Mouse (Mus musculus): ENCODE results near the gene Nelfb. TPM values are rescaled to one million over a fixed set of nuclear protein-coding genes. Genes with fewer than 3 reads are reported as not detected.

Gene Nelfb
- polyA plus RNA-seq, 1 experiment from 2014 or later = 102 TPM

GRCm38 (mm10) chr2:25180973-25181890 lies 30.1 kb downstream of the Nelfb start:
- peak overlapping the region; percentile 88 for H3K27ac ChIP-seq (ENCODE audit: low read length)
- peak overlapping the region; percentile 52 for H3K4me3 ChIP-seq (ENCODE audit: low read depth, low read length)
- no peaks in the 10 kb centered on the region for H3K9me3 ChIP-seq (ENCODE audit: control insufficient read depth, low read depth, low read length)
- peak overlapping the region; percentile 84 for H3K4me2 ChIP-seq (replicated peaks; ENCODE audit: low read depth, low read length)
- no peaks in the 10 kb centered on the region for H3K36me3 ChIP-seq (ENCODE audit: control insufficient read depth, insufficient read depth, low read length)
- whole genome bisulfite sequencing = under 1% methylated on average over 96 of the region's 100 CpGs
- ATAC-seq (ENCODE audit: insufficient number of reproducible peaks, insufficient read depth, low FRiP score, low read depth) = peak; percentile 34
- peak overlapping the region; percentile 46 for H3K9ac ChIP-seq (replicated peaks; ENCODE audit: low read depth, low read length)
- H3K4me1 ChIP-seq (ENCODE audit: control insufficient read depth, insufficient read depth, low read length) = peaks cover 27% of the 10 kb centered on the region
- H3K27me3 ChIP-seq (ENCODE audit: control insufficient read depth, insufficient read depth, low read length) = peaks cover 16% of the 10 kb centered on the region

DNA sequence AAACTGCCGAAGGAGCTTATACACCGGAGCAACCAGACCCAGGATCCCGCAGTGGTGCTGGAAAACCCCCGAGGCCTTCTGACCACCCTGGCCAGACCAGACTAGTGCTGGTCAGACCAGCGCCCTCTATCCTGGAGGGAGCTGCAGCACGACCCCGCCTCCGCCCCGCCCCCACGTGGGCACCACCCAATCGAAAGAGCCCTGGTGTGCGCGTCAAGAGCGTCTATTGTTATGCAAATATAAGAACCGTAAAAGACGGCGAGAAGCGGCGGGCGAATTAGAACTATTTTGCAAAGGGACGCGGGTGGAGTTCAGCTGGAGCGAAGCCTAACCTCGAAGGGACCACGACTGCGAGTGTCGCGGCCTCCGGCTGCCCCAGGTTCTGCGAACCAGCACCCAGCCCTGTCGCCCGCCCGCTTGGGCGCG lies 30.8 kb downstream of the Nelfb start, which contains the start of gene Nrarp:
TSS of gene Nrarp (plus strand) at position 281 of the 426 bp plus-strand sequence.
- no peaks in the 10 kb centered on the region for H3K9me3 ChIP-seq (ENCODE audit: control insufficient read depth, low read depth, low read length)
- H3K9ac ChIP-seq (replicated peaks; ENCODE audit: low read depth, low read length) = peak within 1 kb of the TSS; percentile 46
- peak within 1 kb of the TSS; percentile 52 for H3K4me3 ChIP-seq (ENCODE audit: low read depth, low read length)
- no peaks in the 10 kb centered on the region for H3K36me3 ChIP-seq (ENCODE audit: control insufficient read depth, insufficient read depth, low read length)
- ATAC-seq (ENCODE audit: insufficient number of reproducible peaks, insufficient read depth, low FRiP score, low read depth) = peak; percentile 91
- peak within 1 kb of the TSS; percentile 88 for H3K27ac ChIP-seq (ENCODE audit: low read length)
- H3K4me1 ChIP-seq (ENCODE audit: control insufficient read depth, insufficient read depth, low read length) = peaks cover 27% of the 10 kb centered on the region
- peak within 1 kb of the TSS; percentile 84 for H3K4me2 ChIP-seq (replicated peaks; ENCODE audit: low read depth, low read length)
- H3K27me3 ChIP-seq (ENCODE audit: control insufficient read depth, insufficient read depth, low read length) = peaks cover 16% of the 10 kb centered on the region
- under 1% methylated on average over 35 of the region's 35 CpGs for WGBS

GRCm38 (mm10) chr2:25179566-25180217 lies 31.6 kb downstream of the Nelfb start:
- ATAC-seq (ENCODE audit: insufficient number of reproducible peaks, insufficient read depth, low FRiP score, low read depth) = no peak
- 38% methylated on average over 15 of the region's 15 CpGs for WGBS
- H3K4me1 ChIP-seq (ENCODE audit: control insufficient read depth, insufficient read depth, low read length) = peaks cover 29% of the 10 kb centered on the region

DNA sequence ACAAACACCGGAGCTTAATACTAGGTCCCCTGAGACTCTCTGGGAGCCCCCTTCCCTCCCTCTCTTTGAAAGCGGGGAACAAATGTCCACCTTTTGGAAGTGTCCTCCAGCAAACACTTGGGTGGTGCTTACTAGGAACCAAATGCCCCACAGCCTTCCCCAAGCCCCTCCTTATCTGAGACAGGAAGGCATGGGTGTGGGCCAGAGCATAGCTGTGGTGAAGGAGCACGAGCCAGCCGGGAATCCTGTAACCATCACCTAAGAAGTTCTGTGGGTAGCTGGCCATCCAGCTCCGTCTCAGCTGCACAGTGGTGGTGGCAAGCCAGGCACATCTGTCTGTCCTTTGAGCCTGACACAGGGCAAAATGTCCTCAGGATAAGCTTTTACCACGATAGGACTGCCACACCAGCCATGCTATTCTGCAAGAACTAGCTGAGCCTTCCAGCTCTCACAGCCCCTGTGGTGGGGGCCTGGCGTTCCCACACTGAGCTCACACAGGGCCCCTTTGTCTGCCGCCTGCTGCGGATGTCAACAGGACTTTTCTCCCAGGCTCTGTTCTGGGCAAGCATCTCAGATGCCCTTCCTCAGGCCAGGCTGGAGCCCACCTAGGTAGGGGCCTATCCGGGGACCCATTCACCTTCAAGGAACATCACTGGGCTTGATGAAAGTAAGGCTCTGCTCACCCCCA lies 32.9 kb downstream of the Nelfb start:
- Histone ChIP-seq H3K36me3 (ENCODE audit: control insufficient read depth, insufficient read depth, low read length) (no peaks in the 10 kb centered on the region), H3K4me1 (ENCODE audit: control insufficient read depth, insufficient read depth, low read length) (peaks cover 29% of the 10 kb centered on the region), H3K4me3 (ENCODE audit: low read depth, low read length) (no peak overlapping the region), H3K9ac (replicated peaks; ENCODE audit: low read depth, low read length) (no peak overlapping the region), H3K27ac (ENCODE audit: low read length) (peak overlapping the region; percentile 27; the same call in 1 of the 2 replicates), H3K27me3 (ENCODE audit: control insufficient read depth, insufficient read depth, low read length) (peaks cover 7% of the 10 kb centered on the region), H3K9me3 (ENCODE audit: control insufficient read depth, low read depth, low read length) (no peaks in the 10 kb centered on the region), H3K4me2 (replicated peaks; ENCODE audit: low read depth, low read length) (no peak overlapping the region)
- no peak for ATAC-seq (ENCODE audit: insufficient number of reproducible peaks, insufficient read depth, low FRiP score, low read depth)
- WGBS = 28% methylated on average over 10 of the region's 10 CpGs

More at GRCm38 (mm10) chr2:25179566-25180217, 31.6 kb downstream of the Nelfb start:
- H3K9me3 ChIP-seq (ENCODE audit: control insufficient read depth, low read depth, low read length) = no peaks in the 10 kb centered on the region
- no peaks in the 10 kb centered on the region for H3K36me3 ChIP-seq (ENCODE audit: control insufficient read depth, insufficient read depth, low read length)
- H3K9ac ChIP-seq (replicated peaks; ENCODE audit: low read depth, low read length) = no peak overlapping the region
- H3K27ac ChIP-seq (ENCODE audit: low read length) = no peak overlapping the region
- peak overlapping the region; percentile 52; the same call in 1 of the 2 replicates for H3K4me3 ChIP-seq (ENCODE audit: low read depth, low read length)
- H3K4me2 ChIP-seq (replicated peaks; ENCODE audit: low read depth, low read length) = peak overlapping the region; percentile 84
- peaks cover 12% of the 10 kb centered on the region for H3K27me3 ChIP-seq (ENCODE audit: control insufficient read depth, insufficient read depth, low read length)

DNA sequence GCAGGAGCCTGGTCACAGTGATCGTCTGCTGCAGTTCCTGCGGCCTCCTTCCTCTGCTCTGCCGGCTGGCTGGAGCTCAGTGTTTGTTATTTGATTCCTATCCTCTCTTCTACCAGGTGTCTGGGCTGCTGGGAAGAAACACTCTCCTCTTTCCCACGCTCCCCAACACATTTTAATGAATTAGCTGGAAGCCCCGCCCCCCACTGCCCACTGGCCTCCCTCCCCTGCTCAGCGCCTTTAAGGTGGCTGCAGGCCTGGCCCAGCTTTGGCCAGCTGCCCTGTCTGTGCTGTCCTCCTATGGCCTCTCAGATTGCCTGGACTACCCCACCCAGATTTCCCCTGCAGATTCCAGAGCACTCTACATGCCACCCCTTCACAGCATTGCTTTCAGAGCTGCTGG lies 33.6 kb downstream of the Nelfb start:
- WGBS = 5% methylated on average over 6 of the region's 6 CpGs
- H3K27me3 ChIP-seq (ENCODE audit: control insufficient read depth, insufficient read depth, low read length) = peaks cover 7% of the 10 kb centered on the region
- no peak overlapping the region for H3K4me3 ChIP-seq (ENCODE audit: low read depth, low read length)
- H3K4me2 ChIP-seq (replicated peaks; ENCODE audit: low read depth, low read length) = no peak overlapping the region
- H3K9ac ChIP-seq (replicated peaks; ENCODE audit: low read depth, low read length) = no peak overlapping the region
- no peak for ATAC-seq (ENCODE audit: insufficient number of reproducible peaks, insufficient read depth, low FRiP score, low read depth)
- no peaks in the 10 kb centered on the region for H3K9me3 ChIP-seq (ENCODE audit: control insufficient read depth, low read depth, low read length)
- H3K4me1 ChIP-seq (ENCODE audit: control insufficient read depth, insufficient read depth, low read length) = peaks cover 34% of the 10 kb centered on the region
- H3K27ac ChIP-seq (ENCODE audit: low read length) = peak overlapping the region; percentile 40; the same call in 1 of the 2 replicates
- H3K36me3 ChIP-seq (ENCODE audit: control insufficient read depth, insufficient read depth, low read length) = no peaks in the 10 kb centered on the region

GRCm38 (mm10) chr2:25177076-25177475 lies 34.2 kb downstream of the Nelfb start:
- no peak overlapping the region for H3K9ac ChIP-seq (replicated peaks; ENCODE audit: low read depth, low read length)
- WGBS = 46% methylated on average over 4 of the region's 4 CpGs
- H3K9me3 ChIP-seq (ENCODE audit: control insufficient read depth, low read depth, low read length) = no peaks in the 10 kb centered on the region
- no peak overlapping the region for H3K4me2 ChIP-seq (replicated peaks; ENCODE audit: low read depth, low read length)
- ATAC-seq (ENCODE audit: insufficient number of reproducible peaks, insufficient read depth, low FRiP score, low read depth) = no peak
- peaks cover 34% of the 10 kb centered on the region for H3K4me1 ChIP-seq (ENCODE audit: control insufficient read depth, insufficient read depth, low read length)
- H3K27ac ChIP-seq (ENCODE audit: low read length) = peak overlapping the region; percentile 40; the same call in 1 of the 2 replicates
- no peak overlapping the region for H3K4me3 ChIP-seq (ENCODE audit: low read depth, low read length)
- H3K27me3 ChIP-seq (ENCODE audit: control insufficient read depth, insufficient read depth, low read length) = peaks cover 7% of the 10 kb centered on the region
- no peaks in the 10 kb centered on the region for H3K36me3 ChIP-seq (ENCODE audit: control insufficient read depth, insufficient read depth, low read length)

GRCm38 (mm10) chr2:25176573-25176972 lies 34.7 kb downstream of the Nelfb start:
- ATAC-seq (ENCODE audit: insufficient number of reproducible peaks, insufficient read depth, low FRiP score, low read depth) = no peak
- Histone ChIP-seq H3K9me3 (ENCODE audit: control insufficient read depth, low read depth, low read length) (no peaks in the 10 kb centered on the region), H3K27ac (ENCODE audit: low read length) (no peak overlapping the region), H3K4me3 (ENCODE audit: low read depth, low read length) (no peak overlapping the region), H3K4me2 (replicated peaks; ENCODE audit: low read depth, low read length) (no peak overlapping the region), H3K4me1 (ENCODE audit: control insufficient read depth, insufficient read depth, low read length) (peaks cover 34% of the 10 kb centered on the region), H3K36me3 (ENCODE audit: control insufficient read depth, insufficient read depth, low read length) (no peaks in the 10 kb centered on the region), H3K27me3 (ENCODE audit: control insufficient read depth, insufficient read depth, low read length) (peaks cover 7% of the 10 kb centered on the region), H3K9ac (replicated peaks; ENCODE audit: low read depth, low read length) (no peak overlapping the region)
- 48% methylated on average over 6 of the region's 6 CpGs for WGBS

GRCm38 (mm10) chr2:25175690-25176078 lies 35.6 kb downstream of the Nelfb start:
- Histone ChIP-seq H3K9me3 (ENCODE audit: control insufficient read depth, low read depth, low read length) (no peaks in the 10 kb centered on the region), H3K4me2 (replicated peaks; ENCODE audit: low read depth, low read length) (no peak overlapping the region), H3K9ac (replicated peaks; ENCODE audit: low read depth, low read length) (no peak overlapping the region), H3K4me3 (ENCODE audit: low read depth, low read length) (no peak overlapping the region), H3K27me3 (ENCODE audit: control insufficient read depth, insufficient read depth, low read length) (peaks cover 5% of the 10 kb centered on the region), H3K36me3 (ENCODE audit: control insufficient read depth, insufficient read depth, low read length) (no peaks in the 10 kb centered on the region), H3K4me1 (ENCODE audit: control insufficient read depth, insufficient read depth, low read length) (peaks cover 30% of the 10 kb centered on the region), H3K27ac (ENCODE audit: low read length) (no peak overlapping the region)
- ATAC-seq (ENCODE audit: insufficient number of reproducible peaks, insufficient read depth, low FRiP score, low read depth) = no peak
- WGBS = 83% methylated on average over 4 of the region's 4 CpGs

Measured in stomach, embryonic 14.5 days (tissue).